Mouse (Mus musculus): Measurements from ENCODE around the gene Rpl11. TPM values are rescaled to one million over a fixed set of nuclear protein-coding genes. Genes with fewer than 3 reads are reported as not detected.
"Not testable (repeated sequence)": the region's sequence is repeated elsewhere in the genome, so short reads cannot be mapped to it uniquely, and the experiment has no call there.

Rpl11 gene
- total RNA-seq, 2 experiments from 2014 or later = 419 to 459 TPM

GRCm38 (mm10) chr4:135980223-135980622 lies 73.0 kb downstream of the Rpl11 start:
- not testable (repeated sequence) for DNase-seq

Other genes starting within 250 kb of the Rpl11 start
- 10 to 100 TPM; 47.2 to 59.0 TPM for gene Srsf10, start 197.7 kb downstream of the Rpl11 start, total RNA-seq (2021)
- gene Pnrc2, start 179.6 kb downstream of the Rpl11 start, total RNA-seq (2021) = 10 to 100 TPM; 59.0 to 71.8 TPM
- under 1 TPM; 0.75 to 0.95 TPM for gene Cnr2, start 158.0 kb downstream of the Rpl11 start, total RNA-seq (2021)
- 10 to 100 TPM; 36.1 to 41.4 TPM for gene Fuca1, start 132.7 kb downstream of the Rpl11 start, total RNA-seq (2021)
- 10 to 100 TPM; 43.7 to 49.2 TPM for gene Hmgcl, start 107.0 kb downstream of the Rpl11 start, total RNA-seq (2021)
- gene Gale, start 89.7 kb downstream of the Rpl11 start, total RNA-seq (2021) = 1 to 10 TPM; 2.8 to 4.0 TPM
- 10 to 100 TPM; 31.4 to 35.0 TPM for gene Lypla2, start 80.8 kb downstream of the Rpl11 start, total RNA-seq (2021)
- gene Pithd1, start 66.2 kb downstream of the Rpl11 start, total RNA-seq (2021) = 10 to 100 TPM; 22.0 to 23.5 TPM
- gene Eloa, start 31.7 kb downstream of the Rpl11 start, total RNA-seq (2021) = 10 to 100 TPM; 50.2 to 51.4 TPM
- gene Id3, start 90.1 kb upstream of the Rpl11 start, total RNA-seq (2021) = 10 to 100 TPM; 33.3 to 48.8 TPM
- 10 to 100 TPM in 1 of 2 experiments, 1 to 10 TPM in 1; 6.9 to 11.0 TPM for gene E2f2, start 119.0 kb upstream of the Rpl11 start, total RNA-seq (2021)
- gene Asap3, start 152.9 kb upstream of the Rpl11 start, total RNA-seq (2021) = 10 to 100 TPM in 1 of 2 experiments, 1 to 10 TPM in 1; 7.2 to 10.1 TPM
- gene Tcea3, start 194.3 kb upstream of the Rpl11 start, total RNA-seq (2021) = 100 to 1,000 TPM; 199 to 247 TPM
- gene Zfp46, start 231.3 kb upstream of the Rpl11 start, total RNA-seq (2021) = 10 to 100 TPM; 44.5 to 48.7 TPM

Measured in gastrocnemius, postnatal 10 days (tissue).